Mouse (Mus musculus) heart, embryonic 11.5 days (tissue): ENCODE data around the gene Spint2. TPM values are rescaled to one million over a fixed set of nuclear protein-coding genes. Genes with fewer than 3 reads are reported as not detected.

Experiments
- ATAC-seq: fragments of 200-750 bp; cut with Nextera tagmentation; replicated peaks from 2 replicates; pipeline ENCODE4 v1.8.0; 2017; ENCODE audit warnings: moderate library complexity; ENCODE audit not compliant: insufficient number of reproducible peaks, low FRiP score, low TSS enrichment
- H3K27ac ChIP-seq: fragments of 300-500 bp; sonication (generic); 2 replicates; pipeline ENCODE4 v1.5.1; 2014; ENCODE audit warnings: mild to moderate bottlenecking, low read depth, low read length
- H3K27me3 ChIP-seq: fragments of 300-500 bp; sonication (generic); 2 replicates; pipeline ENCODE4 v1.6.1; 2014; ENCODE audit warnings: mild to moderate bottlenecking, low read length, mixed read lengths; ENCODE audit not compliant: control insufficient read depth, insufficient read depth
- H3K36me3 ChIP-seq: fragments of 300-500 bp; sonication (generic); 2 replicates; pipeline ENCODE4 v1.6.1; 2014; ENCODE audit warnings: mild to moderate bottlenecking, low read length, moderate library complexity, mixed read lengths; ENCODE audit not compliant: control insufficient read depth, insufficient read depth
- H3K4me1 ChIP-seq: fragments of 300-500 bp; sonication (generic); 2 replicates; pipeline ENCODE4 v1.6.1; 2014; ENCODE audit warnings: low read length; ENCODE audit not compliant: control insufficient read depth, insufficient read depth
- H3K4me2 ChIP-seq: fragments of 300-500 bp; sonication (generic); 2 replicates; pipeline ENCODE4 v1.6.1; 2014; ENCODE audit warnings: mild to moderate bottlenecking, moderate library complexity
- H3K4me3 ChIP-seq: fragments of 300-500 bp; sonication (generic); 2 replicates; pipeline ENCODE4 v1.5.1; 2014; ENCODE audit warnings: low read depth, low read length
- H3K9ac ChIP-seq: fragments of 300-500 bp; sonication (generic); 2 replicates; pipeline ENCODE4 v1.6.1; 2014; ENCODE audit warnings: mild to moderate bottlenecking, low read depth, low read length, moderate library complexity
- H3K9me3 ChIP-seq: fragments of 300-500 bp; sonication (generic); replicated peaks from 2 replicates; pipeline ENCODE4 v1.6.1; 2016; ENCODE audit warnings: low read length; ENCODE audit not compliant: control insufficient read depth
- WGBS: fragments of 180-500 bp; shearing (Covaris S2); extraction: QIAGEN DNeasy Blood & Tissue Kit; methylation state at CpG from one replicate; pipeline ENCODE4 v1.1.7; 2014; ENCODE audit not compliant: insufficient replicate concordance; 5-methylcytosine and 5-hydroxymethylcytosine counted together
- polyA plus RNA-seq: library from polyadenylated mRNA; unstranded; fragments of >200 nt; fragmentation: Nextera tagmentation; extraction: Ambion mirVana; gene quantifications from 2 replicates; pipeline ENCODE4 v1.2.1, GENCODE M21; 2014

Spint2 gene
- polyA plus RNA-seq, 1 experiment from 2014 or later, result 42.8 TPM

DNA sequence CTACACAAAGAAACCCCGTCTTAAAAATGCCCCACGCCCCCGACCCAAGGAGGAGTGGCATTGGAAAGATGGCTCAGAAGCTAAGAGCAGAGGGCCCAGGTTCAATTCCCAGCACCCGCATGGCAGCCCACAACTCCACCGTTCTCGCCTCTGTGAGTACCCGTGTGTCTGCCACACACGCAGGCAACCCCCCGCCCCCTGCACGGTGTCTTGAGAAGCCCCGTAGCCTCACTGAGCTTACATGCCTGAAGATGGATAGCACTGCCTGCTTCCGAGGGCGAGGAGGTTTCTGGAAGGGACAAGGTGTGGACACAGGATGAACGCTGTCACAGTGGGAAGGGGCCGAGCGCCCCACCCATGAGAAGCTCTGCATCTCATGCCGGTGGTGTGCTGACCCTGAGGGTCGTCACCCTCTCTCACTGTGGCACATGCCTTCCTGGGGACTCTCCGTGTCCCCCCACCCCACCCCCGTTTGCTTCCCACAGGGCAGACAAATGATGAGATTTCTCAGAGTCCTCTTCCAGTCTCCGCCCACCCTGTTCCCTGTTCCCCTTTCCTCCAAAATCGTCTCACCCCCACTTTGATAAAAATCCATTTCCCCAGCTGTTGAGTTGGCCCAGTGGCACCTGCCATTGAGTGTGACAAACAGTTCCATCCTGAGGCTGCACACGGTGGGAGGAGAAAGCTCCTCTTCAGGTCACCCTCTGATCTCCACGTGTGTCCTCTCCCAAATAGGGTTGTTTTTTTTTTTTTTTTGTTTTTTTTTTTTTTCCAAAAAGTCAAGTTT is 14.3 kb upstream of the Spint2 start:
- Histone ChIP-seq H3K27ac (no peak overlapping the region), H3K9me3 (no peaks in the 10 kb centered on the region), H3K36me3 (no peaks in the 10 kb centered on the region), H3K9ac (no peak overlapping the region), H3K4me2 (no peak overlapping the region), H3K4me3 (no peak overlapping the region), H3K27me3 (peaks cover 10% of the 10 kb centered on the region), H3K4me1 (peaks cover 20% of the 10 kb centered on the region)
- 76% methylated on average over 24 of the region's 24 CpGs for WGBS
- no peak for ATAC-seq

DNA sequence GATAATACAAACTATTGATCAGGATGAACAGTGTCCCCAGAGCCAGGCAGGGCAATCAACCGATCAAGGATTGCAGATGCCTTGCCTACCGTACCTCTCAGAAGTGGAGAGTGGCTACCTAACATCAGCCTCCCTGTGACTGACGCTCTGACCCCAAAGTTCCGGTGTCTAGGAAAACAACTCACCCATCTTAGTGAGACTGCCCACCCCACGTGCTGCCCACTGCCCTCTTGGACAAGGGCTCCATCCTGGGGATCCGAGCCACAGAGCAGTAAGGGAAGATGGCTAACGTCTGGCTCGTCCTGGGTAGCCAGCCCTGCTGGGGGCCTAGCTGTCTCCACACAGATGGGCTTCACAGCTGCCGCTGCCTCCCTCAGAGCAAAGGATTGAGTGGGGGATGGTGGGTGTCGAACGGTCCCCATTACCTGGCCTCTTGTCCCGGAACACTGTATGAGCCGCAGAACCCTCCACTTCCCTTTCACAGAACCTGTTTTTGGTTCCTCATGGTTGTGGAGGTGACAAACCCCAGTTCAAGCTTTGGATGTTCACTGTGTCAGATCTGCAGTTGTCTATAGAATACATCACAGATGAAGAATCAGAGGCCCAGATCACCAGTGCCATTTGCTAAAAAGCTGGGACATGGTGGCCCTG is 12.5 kb upstream of the Spint2 start:
- H3K9ac ChIP-seq, result no peak overlapping the region
- peaks cover 26% of the 10 kb centered on the region for H3K4me1 ChIP-seq
- no peak overlapping the region for H3K27ac ChIP-seq
- ATAC-seq, result no peak
- peaks cover 16% of the 10 kb centered on the region for H3K27me3 ChIP-seq
- no peaks in the 10 kb centered on the region for H3K9me3 ChIP-seq
- no peak overlapping the region for H3K4me3 ChIP-seq
- H3K36me3 ChIP-seq, result no peaks in the 10 kb centered on the region
- no peak overlapping the region for H3K4me2 ChIP-seq
- 59% methylated on average over 13 of the region's 13 CpGs for WGBS

- Histone ChIP-seq H3K9ac (no peak overlapping the region), H3K27me3 (peaks cover 16% of the 10 kb centered on the region), H3K4me3 (no peak overlapping the region), H3K27ac (peak overlapping the region; percentile 59), H3K36me3 (no peaks in the 10 kb centered on the region), H3K4me1 (peaks cover 29% of the 10 kb centered on the region), H3K9me3 (no peaks in the 10 kb centered on the region), H3K4me2 (no peak overlapping the region)
- WGBS, result 27% methylated on average over 19 of the region's 19 CpGs
- ATAC-seq, result no peak
Measured at GRCm38 (mm10) chr7:29293131-29294065, 11.7 kb upstream of the Spint2 start.

GRCm38 (mm10) chr7:29292458-29293098 is 10.9 kb upstream of the Spint2 start:
- Histone ChIP-seq H3K27me3 (peaks cover 20% of the 10 kb centered on the region), H3K27ac (peak overlapping the region; percentile 59; the same call in 1 of the 2 replicates), H3K4me3 (no peak overlapping the region), H3K9ac (0 out of 2 replicates have a peak overlapping the region, but pooled peaks have one; percentile 17), H3K4me1 (peaks cover 29% of the 10 kb centered on the region), H3K9me3 (no peaks in the 10 kb centered on the region), H3K4me2 (peak overlapping the region; percentile 27; the same call in 1 of the 2 replicates), H3K36me3 (no peaks in the 10 kb centered on the region)
- ATAC-seq, result no peak
- WGBS, result 21% methylated on average over 8 of the region's 8 CpGs

- 33% methylated on average over 5 of the region's 7 CpGs for WGBS
- Histone ChIP-seq H3K27me3 (peaks cover 26% of the 10 kb centered on the region), H3K4me1 (peaks cover 29% of the 10 kb centered on the region), H3K9me3 (no peaks in the 10 kb centered on the region), H3K36me3 (no peaks in the 10 kb centered on the region), H3K4me3 (no peak overlapping the region), H3K4me2 (peak overlapping the region; percentile 27; the same call in 1 of the 2 replicates), H3K27ac (0 out of 2 replicates have a peak overlapping the region, but pooled peaks have one; percentile 59), H3K9ac (0 out of 2 replicates have a peak overlapping the region, but pooled peaks have one; percentile 17)
- no peak for ATAC-seq
Measured at GRCm38 (mm10) chr7:29291616-29292457, 10.1 kb upstream of the Spint2 start.

- Histone ChIP-seq H3K4me3 (no peak overlapping the region), H3K4me2 (no peak overlapping the region), H3K4me1 (peaks cover 29% of the 10 kb centered on the region), H3K27me3 (peaks cover 28% of the 10 kb centered on the region), H3K9ac (0 out of 2 replicates have a peak overlapping the region, but pooled peaks have one; percentile 5), H3K36me3 (no peaks in the 10 kb centered on the region), H3K9me3 (no peaks in the 10 kb centered on the region), H3K27ac (no peak overlapping the region)
- WGBS, result 49% methylated on average over 11 of the region's 11 CpGs
- no peak for ATAC-seq
Measured at GRCm38 (mm10) chr7:29290691-29291485, 9.2 kb upstream of the Spint2 start.

GRCm38 (mm10) chr7:29289856-29290255 is 8.1 kb upstream of the Spint2 start:
- Histone ChIP-seq H3K9me3 (no peaks in the 10 kb centered on the region), H3K4me2 (peak overlapping the region; percentile 90), H3K27me3 (peaks cover 32% of the 10 kb centered on the region), H3K4me3 (peak overlapping the region; percentile 59), H3K27ac (no peak overlapping the region), H3K9ac (no peak overlapping the region), H3K4me1 (peaks cover 29% of the 10 kb centered on the region), H3K36me3 (no peaks in the 10 kb centered on the region)
- no peak for ATAC-seq
- 73% methylated on average over 6 of the region's 6 CpGs for WGBS
